Mouse (Mus musculus) stomach, postnatal 0 days (tissue): ENCODE data around the gene Mctp1.

Source experiments
- CTCF ChIP-seq: IDR thresholded peaks from 2 replicates; pipeline ENCODE4 v1.5.1; 2016; ENCODE audit warnings: antibody characterized with exemption, low read depth, mild to moderate bottlenecking, moderate library complexity
- EP300 ChIP-seq: optimal IDR thresholded peaks from 2 replicates; pipeline ENCODE3; 2016; ENCODE audit warnings: antibody characterized with exemption

DNA sequence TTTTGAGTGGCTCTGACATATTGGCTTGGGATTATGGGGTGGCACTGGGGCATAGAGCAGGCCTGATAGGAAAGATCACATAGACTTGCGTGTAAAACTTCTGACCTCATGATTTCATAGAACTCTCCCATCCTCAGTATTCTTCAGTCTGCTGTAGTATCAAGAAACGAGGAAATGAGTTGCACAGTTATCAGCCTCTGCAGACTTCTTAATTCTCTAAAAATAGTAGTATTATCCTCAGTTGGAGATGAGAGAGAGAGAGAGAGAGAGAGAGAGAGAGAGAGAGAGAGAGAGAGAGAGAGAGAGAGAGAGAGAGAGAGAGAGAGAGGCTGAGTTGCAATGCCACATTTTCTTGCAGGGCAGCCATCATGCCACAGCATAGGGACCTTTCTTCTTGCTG lies 45.6 kb downstream of the Mctp1 start:
- TF ChIP-seq EP300, result no peak
- TF ChIP-seq CTCF, result no peak
